Mouse (Mus musculus) thymus, adult 2 months (tissue): ENCODE data around the gene Evi5l.

ENCODE experiments used
- CTCF ChIP-seq: fragments of 200-500 bp; IDR thresholded peaks from 2 replicates; pipeline ENCODE4 v1.5.1; 2012; ENCODE audit warnings: mild to moderate bottlenecking, control low read depth, low read length, moderate library complexity, borderline replicate concordance; ENCODE audit not compliant: control insufficient read depth, poor library complexity, insufficient read depth; ENCODE audit errors: extremely low read depth
- POLR2A ChIP-seq: fragments of 200-500 bp; IDR thresholded peaks from 2 replicates; pipeline ENCODE4 v1.6.1; 2012; ENCODE audit warnings: mild to moderate bottlenecking, low read length, control low read depth, moderate library complexity; ENCODE audit not compliant: control insufficient read depth, poor library complexity, insufficient read depth; ENCODE audit errors: extremely low read depth

DNA sequence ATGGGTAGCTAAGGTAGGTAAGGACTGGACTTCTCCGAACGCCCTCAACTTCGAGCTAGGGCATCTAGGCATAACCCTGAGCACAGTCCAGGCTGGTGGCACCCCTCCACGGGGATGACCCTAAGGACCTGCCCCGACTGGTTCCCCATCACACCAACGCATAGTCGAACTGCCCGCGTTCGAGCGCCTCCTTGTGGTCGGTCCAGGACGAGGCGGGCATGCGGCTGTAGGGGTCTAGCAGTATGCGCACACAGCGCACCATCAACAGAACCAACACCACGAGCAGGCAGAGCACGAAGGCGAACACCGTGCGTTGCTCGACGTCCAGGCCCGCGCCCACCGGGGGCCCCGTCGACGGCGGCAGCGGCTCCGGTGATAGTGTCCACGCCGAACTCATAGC lies 91.9 kb downstream of the Evi5l start:
- TF ChIP-seq CTCF: peak; percentile 92
- no peak for TF ChIP-seq POLR2A
